Mouse (Mus musculus): ENCODE data around the gene Pigu. TPM values are rescaled to one million over a fixed set of nuclear protein-coding genes. Genes with fewer than 3 reads are reported as not detected.

The Pigu gene
- total and polyA plus RNA-seq, 3 experiments, result 30.1 to 59.0 TPM; not detected in 1

DNA sequence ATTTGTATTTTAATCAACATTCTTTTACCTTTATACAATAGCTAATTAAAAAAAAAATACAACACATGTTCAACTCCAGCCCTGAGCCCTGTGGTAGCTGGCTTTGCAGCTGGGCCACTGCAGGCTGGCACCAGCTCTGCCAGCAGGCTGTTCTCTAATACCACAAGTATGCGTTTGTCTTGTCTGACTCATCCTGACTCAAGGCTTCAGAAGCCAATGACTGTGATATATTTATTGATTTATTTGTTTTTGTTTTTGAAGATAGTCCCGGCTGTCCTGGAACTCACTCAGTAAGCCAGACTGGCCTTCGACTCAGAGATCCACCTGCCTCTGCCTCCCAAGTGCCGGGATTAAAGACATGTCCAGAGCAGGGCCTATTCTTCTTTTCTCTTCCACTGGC is 63.3 kb downstream of the Pigu start:
- no peak overlapping the region for H3K9ac ChIP-seq (ENCODE audit: control insufficient read depth, low read depth, low read length, poor library complexity, severe bottlenecking)
- H3K27me3 ChIP-seq (ENCODE audit: control insufficient read depth in 1 of 2, insufficient read depth in 2 of 2, low read length in 2 of 2), result no peaks in the 10 kb centered on the region
- no peak for DNase-seq (ENCODE audit: low read depth, low spot score)
- peaks cover 0 to 7% of the 10 kb centered on the region in 2 experiments; a peak in 2 of 4 replicates for H3K36me3 ChIP-seq (ENCODE audit: control insufficient read depth in 1 of 2, insufficient read depth in 2 of 2, low read length in 2 of 2)
- no peak overlapping the region for H3K27ac ChIP-seq (ENCODE audit: control insufficient read depth, low read depth, low read length)
- TF ChIP-seq SIN3A (IDR thresholded peaks at IDR 0.05; ENCODE audit: low read length) (no peak), TBP (IDR thresholded peaks at IDR 0.05; ENCODE audit: low read depth, low read length) (no peak), GABPA (IDR thresholded peaks at IDR 0.05; ENCODE audit: low read depth, low read length) (no peak), BHLHE40 (IDR thresholded peaks at IDR 0.05; ENCODE audit: borderline replicate concordance, low read depth, low read length) (no peak), ZNF384 (IDR thresholded peaks at IDR 0.05; ENCODE audit: low read depth, low read length) (no peak), SMC3 (IDR thresholded peaks at IDR 0.05; ENCODE audit: low read depth, low read length) (no peak), RAD21 (IDR thresholded peaks at IDR 0.05; ENCODE audit: low read depth, low read length) (no peak), USF1 (IDR thresholded peaks at IDR 0.05; ENCODE audit: low read depth, low read length) (no peak), ETS1 (IDR thresholded peaks at IDR 0.05; ENCODE audit: low read depth, low read length) (no peak), RCOR1 (IDR thresholded peaks at IDR 0.05; ENCODE audit: low read depth, low read length) (no peak), POLR2AphosphoS2 (IDR thresholded peaks at IDR 0.05; ENCODE audit: low read length) (no peak), ZKSCAN1 (IDR thresholded peaks at IDR 0.05; ENCODE audit: low read depth, low read length) (no peak), EP300 (IDR thresholded peaks at IDR 0.05; ENCODE audit: low read depth in 1 of 2, low read length in 2 of 2) (no peak), ZMIZ1 (IDR thresholded peaks at IDR 0.05; ENCODE audit: low read depth, low read length) (no peak), UBTF (IDR thresholded peaks at IDR 0.05; ENCODE audit: borderline replicate concordance, insufficient read depth, low read depth, low read length) (no peak), CHD2 (IDR thresholded peaks at IDR 0.05; ENCODE audit: low read length) (no peak), ZC3H11A (IDR thresholded peaks at IDR 0.05; ENCODE audit: low read depth, low read length) (no peak)
- H3K79me2 ChIP-seq (ENCODE audit: control insufficient read depth, insufficient read depth, low read length, poor library complexity), result no peaks in the 10 kb centered on the region
- no peaks in the 10 kb centered on the region for H3K9me3 ChIP-seq (replicated peaks; ENCODE audit: insufficient read depth, low read length)
- H3K4me1 ChIP-seq (ENCODE audit: control insufficient read depth in 1 of 2, insufficient read depth in 2 of 2, low read length in 2 of 2), result no peaks in the 10 kb centered on the region
- no peak overlapping the region for H3K4me3 ChIP-seq (ENCODE audit: control insufficient read depth in 1 of 2, insufficient read depth in 1 of 2, low read depth in 2 of 2, low read length in 2 of 2)

DNA sequence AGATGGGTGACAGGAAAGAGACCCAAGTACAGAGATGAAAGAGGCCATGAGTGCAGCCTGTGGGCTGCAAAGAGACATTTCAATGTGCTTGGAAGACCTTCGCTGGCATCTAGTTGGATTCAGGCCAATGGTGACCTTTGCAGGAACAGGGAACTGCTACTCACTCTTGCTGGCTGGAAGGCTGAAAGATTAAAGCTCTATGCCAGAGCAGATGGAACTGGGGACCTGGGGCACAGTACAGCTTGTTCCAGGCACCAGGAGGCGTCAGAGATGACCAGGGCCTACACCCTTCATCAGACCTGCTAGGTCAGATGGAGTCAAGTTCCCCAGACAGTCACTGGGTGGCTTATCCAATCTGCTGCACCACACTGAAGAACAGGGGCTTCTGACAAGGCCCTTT is 63.8 kb downstream of the Pigu start:
- H3K27me3 ChIP-seq (ENCODE audit: control insufficient read depth in 1 of 2, insufficient read depth in 2 of 2, low read length in 2 of 2), result no peaks in the 10 kb centered on the region
- H3K9me3 ChIP-seq (replicated peaks; ENCODE audit: insufficient read depth, low read length), result no peaks in the 10 kb centered on the region
- no peaks in the 10 kb centered on the region for H3K79me2 ChIP-seq (ENCODE audit: control insufficient read depth, insufficient read depth, low read length, poor library complexity)
- DNase-seq (ENCODE audit: low read depth, low spot score), result no peak
- H3K36me3 ChIP-seq (ENCODE audit: control insufficient read depth in 1 of 2, insufficient read depth in 2 of 2, low read length in 2 of 2), result peaks cover 0 to 4% of the 10 kb centered on the region in 2 experiments; a peak in 2 of 4 replicates
- H3K4me3 ChIP-seq (ENCODE audit: control insufficient read depth in 1 of 2, insufficient read depth in 1 of 2, low read depth in 2 of 2, low read length in 2 of 2), result no peak overlapping the region
- H3K4me1 ChIP-seq (ENCODE audit: control insufficient read depth in 1 of 2, insufficient read depth in 2 of 2, low read length in 2 of 2), result no peaks in the 10 kb centered on the region
- TF ChIP-seq HCFC1 (IDR thresholded peaks at IDR 0.05; ENCODE audit: low read depth, low read length) (no peak), CTCF (IDR thresholded peaks at IDR 0.05 in 2 of 3, conservative IDR thresholded peaks at IDR 0.05 in 1 of 3; ENCODE audit: control insufficient read depth in 1 of 3, insufficient read depth in 1 of 3, low read depth in 2 of 3, low read length in 3 of 3, poor library complexity in 1 of 3, severe bottlenecking in 1 of 3) (no peak), POLR2A (IDR thresholded peaks at IDR 0.05; ENCODE audit: control insufficient read depth in 1 of 2, insufficient read depth in 1 of 2, low read depth in 1 of 2, low read length in 2 of 2, poor library complexity in 1 of 2) (no peak), MYC (IDR thresholded peaks at IDR 0.05; ENCODE audit: low read depth, low read length) (no peak), MYB (IDR thresholded peaks at IDR 0.05; ENCODE audit: low read depth, low read length) (no peak), ZNF384 (IDR thresholded peaks at IDR 0.05; ENCODE audit: low read depth, low read length) (no peak), MAFK (IDR thresholded peaks at IDR 0.05; ENCODE audit: borderline replicate concordance, low read depth, low read length) (no peak), ETS1 (IDR thresholded peaks at IDR 0.05; ENCODE audit: low read depth, low read length) (no peak), POLR2AphosphoS2 (IDR thresholded peaks at IDR 0.05; ENCODE audit: low read length) (no peak), MEF2A (IDR thresholded peaks at IDR 0.05; ENCODE audit: extremely low read depth, insufficient replicate concordance, low read depth, low read length, poor library complexity, severe bottlenecking) (no peak), NRF1 (IDR thresholded peaks at IDR 0.05; ENCODE audit: insufficient read depth, low read depth, low read length, poor library complexity, severe bottlenecking) (no peak), ZC3H11A (IDR thresholded peaks at IDR 0.05; ENCODE audit: low read depth, low read length) (no peak), USF2 (IDR thresholded peaks at IDR 0.05; ENCODE audit: borderline replicate concordance in 1 of 2, insufficient read depth in 1 of 2, low read depth in 1 of 2, low read length in 2 of 2) (no peak), E2F4 (IDR thresholded peaks at IDR 0.05; ENCODE audit: borderline replicate concordance, low read depth, low read length) (no peak), KAT2A (conservative IDR thresholded peaks at IDR 0.05; ENCODE audit: low read depth, low read length) (no peak), MAX (IDR thresholded peaks at IDR 0.05; ENCODE audit: low read length) (no peak), NELFE (IDR thresholded peaks at IDR 0.05; ENCODE audit: low read depth, low read length) (no peak), SIN3A (IDR thresholded peaks at IDR 0.05; ENCODE audit: low read length) (no peak), SMC3 (IDR thresholded peaks at IDR 0.05; ENCODE audit: low read depth, low read length) (no peak), TCF12 (IDR thresholded peaks at IDR 0.05; ENCODE audit: low read depth, low read length) (no peak)
- H3K27ac ChIP-seq (ENCODE audit: control insufficient read depth, low read depth, low read length), result no peak overlapping the region
- H3K9ac ChIP-seq (ENCODE audit: control insufficient read depth, low read depth, low read length, poor library complexity, severe bottlenecking), result no peak overlapping the region

Data from MEL (cell line).